Mouse (Mus musculus) megakaryocyte, embryonic 14.5 days (primary cell): ENCODE measurements around the gene Fggy.

Source experiments
- FLI1 ChIP-seq: IDR thresholded peaks from 2 replicates; pipeline ENCODE4 v1.6.1; 2012; ENCODE audit warnings: low read length, inconsistent platforms, mixed read lengths
- GATA1 ChIP-seq: IDR thresholded peaks from 3 replicates; pipeline ENCODE4 v1.6.1; 2012; ENCODE audit warnings: mixed read lengths, low read length, inconsistent platforms, borderline replicate concordance

- TF ChIP-seq GATA1, result no peak
- TF ChIP-seq FLI1, result no peak
Measured at GRCm38 (mm10) chr4:95913026-95913425, 355.7 kb downstream of the Fggy start.
